Mouse (Mus musculus) myocyte (in vitro differentiated cells): Measurements from ENCODE around the gene Muc20. TPM values are rescaled to one million over a fixed set of nuclear protein-coding genes. Genes with fewer than 3 reads are reported as not detected.
A peak's percentile ranks its signal among the peaks of the same experiment; 100 is the strongest.

Experiments
- H3K27me3 ChIP-seq: one replicate; pipeline ENCODE4 v1.6.1; 2011; ENCODE audit not compliant: control insufficient read depth, insufficient read depth, insufficient read length
- H3K36me3 ChIP-seq: one replicate; pipeline ENCODE4 v1.6.1; 2011; ENCODE audit not compliant: control insufficient read depth, insufficient read depth
- H3K4me2 ChIP-seq: one replicate; pipeline ENCODE4 v1.6.1; 2011; ENCODE audit warnings: low read depth, control low read depth
- H3K4me3 ChIP-seq: one replicate; pipeline ENCODE4 v1.5.1; 2011; ENCODE audit warnings: mild to moderate bottlenecking, control low read depth, moderate library complexity
- H3K79me2 ChIP-seq: one replicate; pipeline ENCODE4 v1.6.1; 2011; ENCODE audit not compliant: control insufficient read depth, insufficient read depth
- H3ac ChIP-seq: one replicate; pipeline ENCODE4 v1.6.1; 2011; ENCODE audit not compliant: control insufficient read depth, insufficient read length
- CEBPB ChIP-seq: IDR thresholded peaks from 2 replicates; pipeline ENCODE4 v1.6.1; 2011; ENCODE audit warnings: mild to moderate bottlenecking, moderate library complexity; ENCODE audit not compliant: poor library complexity, insufficient read depth, severe bottlenecking
- E2F4 ChIP-seq: IDR thresholded peaks from one replicate; pipeline ENCODE4 v1.6.1; 2011; ENCODE audit warnings: mild to moderate bottlenecking, control low read depth, moderate library complexity; ENCODE audit not compliant: insufficient read depth
- MAX ChIP-seq: IDR thresholded peaks from one replicate; pipeline ENCODE4 v1.6.1; 2011; ENCODE audit warnings: low read depth, mild to moderate bottlenecking, control low read depth
- MYOD1 ChIP-seq, 3 experiments: IDR thresholded peaks; one replicate each; pipeline ENCODE4 v1.6.1; 2011; ENCODE audit warnings: control low read depth in 2 of 3, low read depth in 2 of 3, mild to moderate bottlenecking in 2 of 3, moderate library complexity in 1 of 3; ENCODE audit not compliant: insufficient read length in 2 of 3, control insufficient read depth in 1 of 3
- MYOG ChIP-seq, 3 experiments: IDR thresholded peaks; one replicate each; pipeline ENCODE4 v1.6.1; 2011; ENCODE audit warnings: control low read depth in 2 of 3, low read depth in 2 of 3, mild to moderate bottlenecking in 2 of 3; ENCODE audit not compliant: insufficient read length in 2 of 3, control insufficient read depth in 1 of 3, insufficient read depth in 1 of 3
- POLR2A ChIP-seq: IDR thresholded peaks from one replicate; pipeline ENCODE4 v1.6.1; 2011; ENCODE audit warnings: low read depth, mild to moderate bottlenecking, control low read depth, moderate library complexity; ENCODE audit not compliant: insufficient read length
- POLR2AphosphoS2 ChIP-seq: IDR thresholded peaks from one replicate; pipeline ENCODE4 v1.6.1; 2011; ENCODE audit warnings: low read depth, control low read depth; ENCODE audit not compliant: insufficient read length
- REST ChIP-seq: IDR thresholded peaks from one replicate; pipeline ENCODE4 v1.6.1; 2011; ENCODE audit warnings: mild to moderate bottlenecking, control low read depth, moderate library complexity; ENCODE audit not compliant: insufficient read depth, insufficient read length
- SRF ChIP-seq: IDR thresholded peaks from one replicate; pipeline ENCODE4 v1.6.1; 2011; ENCODE audit warnings: low read depth; ENCODE audit not compliant: control insufficient read depth, insufficient read length
- TCF12 ChIP-seq: IDR thresholded peaks from one replicate; pipeline ENCODE4 v1.6.1; 2011; ENCODE audit warnings: mild to moderate bottlenecking, control low read depth; ENCODE audit not compliant: poor library complexity, insufficient read depth, severe bottlenecking
- TCF3 ChIP-seq: IDR thresholded peaks from one replicate; pipeline ENCODE4 v1.6.1; 2011; ENCODE audit warnings: low read depth, control low read depth; ENCODE audit not compliant: insufficient read length
- USF1 ChIP-seq: IDR thresholded peaks from one replicate; pipeline ENCODE4 v1.6.1; 2011; ENCODE audit warnings: low read depth, mild to moderate bottlenecking, control low read depth, moderate library complexity
- polyA plus RNA-seq: library from polyadenylated mRNA; unstranded; fragments of >200 nt; fragmentation: generic; extraction: Trizol; gene quantifications from one replicate; pipeline ENCODE4 v1.2.1, GENCODE M21; 2012; ENCODE audit warnings: missing spikeins

Gene Muc20
- polyA plus RNA-seq, 1 experiment: 0.01 TPM

DNA sequence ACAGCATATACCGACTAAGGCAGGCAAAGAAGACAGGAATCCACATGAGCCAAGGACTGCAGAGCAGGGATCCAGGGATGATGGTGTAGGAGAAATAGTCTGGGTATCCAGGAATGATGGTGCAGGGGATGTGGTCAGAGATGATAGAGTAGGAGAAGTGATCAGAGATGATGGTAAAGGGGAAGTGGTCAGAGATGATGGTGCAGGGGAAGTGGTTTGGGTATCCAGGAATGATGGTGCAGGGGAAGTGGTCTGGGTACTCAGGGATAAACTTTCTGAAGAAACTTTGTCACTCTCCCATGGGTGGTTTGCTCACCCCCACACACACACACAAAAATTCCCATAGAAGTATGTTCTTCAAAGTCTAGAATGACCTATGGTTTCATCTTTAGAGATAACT lies 2.1 kb downstream of the Muc20 start:
- Histone ChIP-seq H3ac (no peak overlapping the region), H3K79me2 (no peaks in the 10 kb centered on the region)

DNA sequence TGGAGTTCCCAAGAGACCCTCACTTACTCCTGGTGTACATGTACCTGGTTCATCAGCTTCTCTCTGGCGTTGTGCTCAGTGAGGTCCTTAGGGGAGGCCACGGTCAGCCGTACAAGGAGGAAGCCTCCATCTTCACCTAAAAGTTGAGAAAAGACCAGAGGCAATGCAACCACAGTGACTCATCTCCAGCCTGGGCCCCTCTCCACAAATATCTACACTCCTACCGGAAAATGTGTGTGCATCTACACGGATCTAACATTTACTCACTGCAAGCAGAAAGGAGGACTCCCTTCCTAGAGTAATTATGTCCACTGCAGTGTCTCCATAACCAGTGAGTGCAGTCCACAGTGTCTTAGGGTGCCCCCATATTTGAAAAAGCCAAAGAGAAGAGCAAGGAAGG lies 7.2 kb downstream of the Muc20 start:
- TF ChIP-seq MYOG (IDR thresholded peaks at IDR 0.05; ENCODE audit: control insufficient read depth in 1 of 3, insufficient read depth in 1 of 3, insufficient read length in 2 of 3, low read depth in 2 of 3) (no peak), POLR2A (no peak)
- no peaks in the 10 kb centered on the region for H3K36me3 ChIP-seq
- no peak overlapping the region for H3K4me2 ChIP-seq
- no peaks in the 10 kb centered on the region for H3K27me3 ChIP-seq
- no peak overlapping the region for H3ac ChIP-seq
- no peak overlapping the region for H3K4me3 ChIP-seq
- H3K79me2 ChIP-seq: no peaks in the 10 kb centered on the region

More for the DNA sequence above, 2.1 kb downstream of the Muc20 start:
- no peak for TF ChIP-seq TCF12
- Histone ChIP-seq H3K4me2 (no peak overlapping the region), H3K36me3 (no peaks in the 10 kb centered on the region), H3K4me3 (no peak overlapping the region), H3K27me3 (no peaks in the 10 kb centered on the region)

DNA sequence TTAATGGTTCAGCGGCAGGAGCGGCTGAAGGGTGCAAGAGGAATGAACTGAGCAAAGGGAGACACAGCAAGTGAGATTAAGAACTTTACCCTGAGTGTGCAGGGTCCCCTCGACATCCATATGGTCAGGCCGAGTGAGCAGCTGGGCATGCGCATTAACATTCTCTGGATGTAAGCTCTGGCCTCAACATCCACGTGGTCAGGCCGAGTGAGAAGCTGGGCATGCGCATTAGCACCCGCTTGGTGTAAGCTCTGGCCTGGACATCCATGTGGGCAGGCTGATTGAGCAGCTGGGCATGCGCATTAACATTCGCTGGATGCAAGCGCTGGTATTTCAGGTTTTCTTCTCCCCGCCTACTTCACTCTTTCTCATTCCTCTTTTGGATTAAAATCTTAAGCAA lies 12.4 kb downstream of the Muc20 start:
- Histone ChIP-seq H3ac (no peak overlapping the region), H3K79me2 (no peaks in the 10 kb centered on the region), H3K27me3 (no peaks in the 10 kb centered on the region), H3K4me3 (no peak overlapping the region), H3K36me3 (no peaks in the 10 kb centered on the region), H3K4me2 (no peak overlapping the region)
- TF ChIP-seq POLR2A (no peak), USF1 (no peak), E2F4 (no peak), POLR2AphosphoS2 (no peak), MAX (no peak), MYOG (IDR thresholded peaks at IDR 0.05; ENCODE audit: control insufficient read depth in 1 of 3, insufficient read depth in 1 of 3, insufficient read length in 2 of 3, low read depth in 2 of 3) (peak in 1 of 3 experiments; percentile 23), TCF12 (no peak), SRF (no peak)

DNA sequence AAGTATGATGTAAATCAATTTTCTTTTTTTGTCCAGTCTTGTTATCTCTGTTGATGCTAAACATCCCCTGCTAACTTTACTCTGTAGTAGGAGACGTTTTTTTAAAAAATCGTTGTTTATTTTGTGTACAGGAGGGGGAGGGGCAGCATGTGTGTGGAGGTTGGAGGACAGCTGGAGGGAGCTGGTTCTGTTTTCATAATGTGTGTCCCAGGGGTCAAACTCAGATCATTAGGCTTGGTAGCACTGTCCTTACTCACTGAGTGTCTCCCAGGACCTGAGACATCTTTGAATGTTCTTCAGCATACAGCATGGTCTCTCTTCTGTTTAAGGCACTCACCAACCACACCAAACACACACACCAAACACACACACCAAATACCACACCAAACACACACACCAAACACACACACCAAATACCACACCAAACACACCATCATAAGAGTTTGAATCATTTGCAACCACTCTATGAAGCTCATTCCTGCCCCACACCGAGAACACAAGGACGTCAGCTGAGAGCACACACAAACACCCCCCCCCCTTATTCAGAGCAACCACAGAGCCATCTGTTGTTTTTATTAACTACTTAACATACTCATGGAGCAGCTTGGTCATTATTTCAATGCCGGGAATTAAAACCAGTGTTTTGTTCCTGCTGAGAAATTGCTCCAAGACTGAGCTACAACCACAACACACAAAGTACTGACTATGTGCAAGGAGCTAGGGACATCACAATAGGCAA lies 13.7 kb downstream of the Muc20 start:
- Histone ChIP-seq H3K27me3 (no peaks in the 10 kb centered on the region), H3K4me2 (peak overlapping the region; percentile 9), H3K36me3 (no peaks in the 10 kb centered on the region), H3K79me2 (no peaks in the 10 kb centered on the region), H3ac (no peak overlapping the region), H3K4me3 (no peak overlapping the region)
- TF ChIP-seq MAX (no peak), MYOD1 (IDR thresholded peaks at IDR 0.05; ENCODE audit: control insufficient read depth in 1 of 3, insufficient read length in 2 of 3, low read depth in 2 of 3) (peak in 1 of 3 experiments; percentile 31), REST (no peak)

- TF ChIP-seq POLR2AphosphoS2: no peak
- TF ChIP-seq SRF: no peak
- peak in 1 of 3 experiments; percentile 22 for TF ChIP-seq MYOG (IDR thresholded peaks at IDR 0.05; ENCODE audit: control insufficient read depth in 1 of 3, insufficient read depth in 1 of 3, insufficient read length in 2 of 3, low read depth in 2 of 3)
- no peaks in the 10 kb centered on the region for H3K27me3 ChIP-seq
- H3K36me3 ChIP-seq: no peaks in the 10 kb centered on the region
- no peaks in the 10 kb centered on the region for H3K79me2 ChIP-seq
- no peak overlapping the region for H3K4me2 ChIP-seq
- H3ac ChIP-seq: no peak overlapping the region
- H3K4me3 ChIP-seq: no peak overlapping the region
Measured at GRCm38 (mm10) chr16:32778956-32779355, 18.3 kb downstream of the Muc20 start.

DNA sequence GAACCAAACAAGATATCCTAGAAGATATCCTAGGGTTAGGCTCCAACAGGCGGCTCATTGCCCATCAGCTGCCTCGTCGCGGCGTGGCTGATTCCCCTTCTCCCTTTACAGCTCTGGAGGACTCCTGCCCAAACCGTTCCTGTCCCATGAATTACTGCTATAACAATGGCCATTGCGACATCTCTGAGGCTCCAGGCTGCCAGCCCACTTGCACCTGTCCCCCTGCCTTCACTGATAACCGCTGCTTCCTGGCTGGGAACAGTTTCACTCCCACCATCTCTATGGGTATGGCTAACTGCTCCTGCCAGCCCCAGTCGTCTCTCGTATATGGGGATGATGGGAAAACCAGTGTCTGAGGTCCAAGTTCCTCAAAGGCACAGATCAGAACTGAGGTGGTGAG lies 20.6 kb downstream of the Muc20 start:
- Histone ChIP-seq H3K4me3 (no peak overlapping the region), H3K4me2 (peak overlapping the region; percentile 20), H3K79me2 (no peaks in the 10 kb centered on the region), H3ac (no peak overlapping the region), H3K27me3 (no peaks in the 10 kb centered on the region), H3K36me3 (no peaks in the 10 kb centered on the region)
- TF ChIP-seq REST: no peak
- TF ChIP-seq USF1: no peak
- TF ChIP-seq MYOG (IDR thresholded peaks at IDR 0.05; ENCODE audit: control insufficient read depth in 1 of 3, insufficient read depth in 1 of 3, insufficient read length in 2 of 3, low read depth in 2 of 3): peak in 2 of 3 experiments; percentile 62 to 88
- TF ChIP-seq POLR2A: no peak
- TF ChIP-seq MYOD1 (IDR thresholded peaks at IDR 0.05; ENCODE audit: control insufficient read depth in 1 of 3, insufficient read length in 2 of 3, low read depth in 2 of 3): peak; percentile 60 to 97 (median 94)
- TF ChIP-seq TCF12: peak; percentile 32
- no peak for TF ChIP-seq POLR2AphosphoS2
- TF ChIP-seq MAX: no peak
- peak; percentile 89; the same call in 1 of the 2 replicates for TF ChIP-seq CEBPB
- TF ChIP-seq E2F4: no peak
- peak; percentile 63 for TF ChIP-seq TCF3
- no peak for TF ChIP-seq SRF
